8 mouse cellular contexts compared by ENCODE assay signal in genomic region chr2:30067031-30067888, GRCm38 (mm10). TPM values are rescaled to one million over a fixed set of nuclear protein-coding genes. Genes with fewer than 3 reads are reported as not detected.
A peak's percentile ranks its signal among the peaks of the same experiment; 100 is the strongest.
DNase-seq lines count a peak whose midpoint lies in the region; ATAC-seq and TF ChIP-seq lines count a peak whose summit lies in the region.

No protein-coding gene starts in this region.

- TF ChIP-seq POLR2A in cortical plate, adult 2 months (IDR thresholded peaks at IDR 0.05; ENCODE audit: extremely low read depth, insufficient read depth, low read length): no peak

- H3K9ac ChIP-seq in heart, embryonic 12.5 days: peak overlapping the region; percentile 99
- peak overlapping the region; percentile 87 for H3K9ac ChIP-seq in kidney, postnatal 0 days (ENCODE audit: low read depth, low read length)
- peak overlapping the region; percentile 99 for H3K9ac ChIP-seq in lung, embryonic 16.5 days (ENCODE audit: low read length)

- H3K4me1 ChIP-seq in cortical plate, adult 2 months (ENCODE audit: control insufficient read depth, insufficient read depth, low read length): peaks cover 5% of the 10 kb centered on the region
- H3K4me1 ChIP-seq in heart, embryonic 12.5 days (replicated peaks): peaks cover 31% of the 10 kb centered on the region
- H3K4me1 ChIP-seq in kidney, postnatal 0 days (replicated peaks; ENCODE audit: insufficient read depth, low read length): peaks cover 23% of the 10 kb centered on the region
- H3K4me1 ChIP-seq in lung, embryonic 16.5 days (replicated peaks; ENCODE audit: control insufficient read depth, insufficient read depth, low read length): peaks cover 31% of the 10 kb centered on the region

- under 1% methylated on average over 51 of the region's 69 CpGs for WGBS in heart, embryonic 12.5 days
- WGBS in kidney, postnatal 0 days: under 1% methylated on average over 57 of the region's 69 CpGs
- under 1% methylated on average over 53 of the region's 69 CpGs for WGBS in lung, embryonic 16.5 days

- H3K4me2 ChIP-seq in heart, embryonic 12.5 days: peak overlapping the region; percentile 67
- peak overlapping the region; percentile 77 for H3K4me2 ChIP-seq in kidney, postnatal 0 days (ENCODE audit: low read length)
- H3K4me2 ChIP-seq in lung, embryonic 16.5 days (ENCODE audit: low read depth, low read length): peak overlapping the region; percentile 79

- no peak overlapping the region for H3K27ac ChIP-seq in cortical plate, adult 2 months (ENCODE audit: insufficient read depth, low read length)
- H3K27ac ChIP-seq in heart, embryonic 12.5 days (ENCODE audit: poor library complexity, severe bottlenecking): peak overlapping the region; percentile 100
- H3K27ac ChIP-seq in kidney, postnatal 0 days: peak overlapping the region; percentile 99
- peak overlapping the region; percentile 99 for H3K27ac ChIP-seq in lung, embryonic 16.5 days (ENCODE audit: low read length)

- peaks cover 31% of the 10 kb centered on the region for H3K36me3 ChIP-seq in heart, embryonic 12.5 days
- peaks cover 15% of the 10 kb centered on the region; the same call in 1 of the 2 replicates for H3K36me3 ChIP-seq in kidney, postnatal 0 days (ENCODE audit: insufficient read depth, low read length)
- H3K36me3 ChIP-seq in lung, embryonic 16.5 days (ENCODE audit: control insufficient read depth, insufficient read depth, low read length): peaks cover 18% of the 10 kb centered on the region

- H3K9me3 ChIP-seq in heart, embryonic 12.5 days (replicated peaks): no peaks in the 10 kb centered on the region
- H3K9me3 ChIP-seq in kidney, postnatal 0 days (replicated peaks; ENCODE audit: low read length): no peaks in the 10 kb centered on the region
- H3K9me3 ChIP-seq in lung, embryonic 16.5 days (ENCODE audit: control insufficient read depth, low read length): no peaks in the 10 kb centered on the region

- H3K27me3 ChIP-seq in heart, embryonic 12.5 days (replicated peaks): no peaks in the 10 kb centered on the region
- H3K27me3 ChIP-seq in kidney, postnatal 0 days (ENCODE audit: insufficient read depth, low read length): no peaks in the 10 kb centered on the region
- H3K27me3 ChIP-seq in lung, embryonic 16.5 days (ENCODE audit: control insufficient read depth, insufficient read depth, low read depth, low read length): no peaks in the 10 kb centered on the region

- TF ChIP-seq CTCF in cortical plate, adult 2 months (IDR thresholded peaks at IDR 0.05; ENCODE audit: extremely low read depth, insufficient read depth, low read length): no peak
- no peak for TF ChIP-seq CTCF in kidney, postnatal 0 days (IDR thresholded peaks at IDR 0.05; ENCODE audit: low read depth)

- peak overlapping the region; percentile 88 for H3K4me3 ChIP-seq in cortical plate, adult 2 months (ENCODE audit: insufficient read depth, low read length)
- H3K4me3 ChIP-seq in heart, embryonic 12.5 days: peak overlapping the region; percentile 90
- peak overlapping the region; percentile 100 for H3K4me3 ChIP-seq in kidney, postnatal 0 days (replicated peaks; ENCODE audit: low read depth, low read length)
- H3K4me3 ChIP-seq in lung, embryonic 16.5 days (ENCODE audit: low read length): peak overlapping the region; percentile 100

- peak; percentile 23 for ATAC-seq in heart, embryonic 12.5 days (ENCODE audit: insufficient number of reproducible peaks, low FRiP score)
- peak; percentile 23 for ATAC-seq in kidney, postnatal 0 days (replicated peaks; ENCODE audit: low FRiP score, low read depth)
- ATAC-seq in lung, embryonic 16.5 days (ENCODE audit: low read depth): peak; percentile 29

- DNase-seq in urinary bladder, adult 2 months (ENCODE audit: low spot score): peak; percentile 52
- no peak for DNase-seq in urinary bladder, postnatal 10 days (ENCODE audit: low spot score)
- peak; percentile 64 for DNase-seq in kidney, postnatal 0 days (ENCODE audit: low spot score)
- DNase-seq in right cerebral cortex, postnatal 10 days (ENCODE audit: low spot score in 2 of 2): peak; percentile 51 to 59
- DNase-seq in yolk sac, embryonic 10.5 days (ENCODE audit: low spot score): peak; percentile 64

RNA-seq across cellular contexts. Expression of gene Set, which starts 10.1 kb away (rescaled TPM):
- 114 and 146 TPM in 2 replicates for polyA plus RNA-seq in urinary bladder, adult 2 months (2012; rRNA removed)
- 153 and 167 TPM in 2 replicates for polyA plus RNA-seq in cortical plate, adult 2 months (2012; rRNA removed)
- polyA plus RNA-seq in heart, embryonic 12.5 days (2016; fragmentation: Nextera tagmentation; extraction: Ambion mirVana): 297 and 306 TPM in 2 replicates
- 411 and 412 TPM in 2 replicates for polyA plus RNA-seq in kidney, postnatal 0 days (2015; fragmentation: Nextera tagmentation; extraction: Ambion mirVana)
- polyA plus RNA-seq in lung, embryonic 16.5 days (2015; fragmentation: Nextera tagmentation; extraction: Ambion mirVana): 350 and 369 TPM in 2 replicates

RNA-seq across cellular contexts. Expression of gene Pkn3, which starts 10.2 kb away (rescaled TPM):
- 18.6 and 22.3 TPM in 2 replicates for polyA plus RNA-seq in urinary bladder, adult 2 months (2012; rRNA removed)
- 2.2 and 2.4 TPM in 2 replicates for polyA plus RNA-seq in cortical plate, adult 2 months (2012; rRNA removed)
- 19.6 and 21.5 TPM in 2 replicates for polyA plus RNA-seq in heart, embryonic 12.5 days (2016; fragmentation: Nextera tagmentation; extraction: Ambion mirVana)
- polyA plus RNA-seq in kidney, postnatal 0 days (2015; fragmentation: Nextera tagmentation; extraction: Ambion mirVana): 5.7 and 6.4 TPM in 2 replicates
- polyA plus RNA-seq in lung, embryonic 16.5 days (2015; fragmentation: Nextera tagmentation; extraction: Ambion mirVana): 14.2 and 16.7 TPM in 2 replicates

RNA-seq across cellular contexts. Expression of gene Wdr34, which starts 18.6 kb away (rescaled TPM):
- polyA plus RNA-seq in urinary bladder, adult 2 months (2012; rRNA removed): 17.6 and 18.0 TPM in 2 replicates
- polyA plus RNA-seq in cortical plate, adult 2 months (2012; rRNA removed): 50.8 and 51.9 TPM in 2 replicates
- polyA plus RNA-seq in heart, embryonic 12.5 days (2016; fragmentation: Nextera tagmentation; extraction: Ambion mirVana): 15.8 and 15.9 TPM in 2 replicates
- 26.2 and 29.1 TPM in 2 replicates for polyA plus RNA-seq in kidney, postnatal 0 days (2015; fragmentation: Nextera tagmentation; extraction: Ambion mirVana)
- 29.4 and 32.9 TPM in 2 replicates for polyA plus RNA-seq in lung, embryonic 16.5 days (2015; fragmentation: Nextera tagmentation; extraction: Ambion mirVana)

RNA-seq across cellular contexts. Expression of gene Zdhhc12, which starts 26.2 kb away (rescaled TPM):
- 31.5 and 40.7 TPM in 2 replicates for polyA plus RNA-seq in urinary bladder, adult 2 months (2012; rRNA removed)
- polyA plus RNA-seq in cortical plate, adult 2 months (2012; rRNA removed): 18.9 and 19.5 TPM in 2 replicates
- 49.8 and 50.4 TPM in 2 replicates for polyA plus RNA-seq in heart, embryonic 12.5 days (2016; fragmentation: Nextera tagmentation; extraction: Ambion mirVana)
- 31.8 and 37.0 TPM in 2 replicates for polyA plus RNA-seq in kidney, postnatal 0 days (2015; fragmentation: Nextera tagmentation; extraction: Ambion mirVana)
- polyA plus RNA-seq in lung, embryonic 16.5 days (2015; fragmentation: Nextera tagmentation; extraction: Ambion mirVana): 32.0 and 33.5 TPM in 2 replicates

RNA-seq across cellular contexts. Expression of gene Zer1, which starts 57.1 kb away (rescaled TPM):
- 46.2 and 46.5 TPM in 2 replicates for polyA plus RNA-seq in urinary bladder, adult 2 months (2012; rRNA removed)
- polyA plus RNA-seq in cortical plate, adult 2 months (2012; rRNA removed): 155 and 173 TPM in 2 replicates
- 5.7 and 6.1 TPM in 2 replicates for polyA plus RNA-seq in heart, embryonic 12.5 days (2016; fragmentation: Nextera tagmentation; extraction: Ambion mirVana)
- 4.4 and 4.9 TPM in 2 replicates for polyA plus RNA-seq in kidney, postnatal 0 days (2015; fragmentation: Nextera tagmentation; extraction: Ambion mirVana)
- polyA plus RNA-seq in lung, embryonic 16.5 days (2015; fragmentation: Nextera tagmentation; extraction: Ambion mirVana): 6.1 and 7.8 TPM in 2 replicates
